Comparison of ENCODE assay signal across 8 mouse cellular contexts in genomic region chr2:170856085-170856484, GRCm38 (mm10).
A peak's percentile ranks its signal among the peaks of the same experiment; 100 is the strongest.
DNase-seq lines count a peak whose midpoint lies in the region; ATAC-seq and TF ChIP-seq lines count a peak whose summit lies in the region.

No protein-coding gene starts in this region.

- TF ChIP-seq CTCF in hindbrain, postnatal 0 days (IDR thresholded peaks at IDR 0.05; ENCODE audit: low read depth), result no peak

- H3K36me3 ChIP-seq in forebrain, embryonic 14.5 days (ENCODE audit: control insufficient read depth, insufficient read depth, low read length), result no peaks in the 10 kb centered on the region
- H3K36me3 ChIP-seq in forebrain, embryonic 13.5 days (ENCODE audit: poor library complexity, severe bottlenecking), result no peaks in the 10 kb centered on the region
- no peaks in the 10 kb centered on the region for H3K36me3 ChIP-seq in hindbrain, postnatal 0 days (ENCODE audit: insufficient read depth, low read length)
- no peaks in the 10 kb centered on the region for H3K36me3 ChIP-seq in stomach, embryonic 15.5 days

- H3K9ac ChIP-seq in forebrain, embryonic 14.5 days (ENCODE audit: low read length), result no peak overlapping the region
- no peak overlapping the region for H3K9ac ChIP-seq in forebrain, embryonic 13.5 days
- H3K9ac ChIP-seq in hindbrain, postnatal 0 days (replicated peaks; ENCODE audit: low read length), result no peak overlapping the region
- H3K9ac ChIP-seq in stomach, embryonic 15.5 days, result no peak overlapping the region

- DNase-seq in forebrain, embryonic 14.5 days (ENCODE audit: low spot score), result no peak
- peak; percentile 16 for DNase-seq in ovary, postnatal 10 days (ENCODE audit: low spot score)
- DNase-seq in ovary, postnatal 36 days (ENCODE audit: low spot score), result no peak
- DNase-seq in hindbrain, postnatal 0 days (ENCODE audit: low spot score), result peak; percentile 55
- no peak for DNase-seq in left cerebral cortex, postnatal 25 days (ENCODE audit: low spot score in 2 of 2)
- DNase-seq in layer of hippocampus, adult 9-11 months, result no peak

- WGBS in forebrain, embryonic 14.5 days, result 75% methylated on average over 5 of the region's 5 CpGs
- 79% methylated on average over 5 of the region's 5 CpGs for WGBS in forebrain, embryonic 13.5 days
- WGBS in hindbrain, postnatal 0 days, result 36% methylated on average over 5 of the region's 5 CpGs
- WGBS in stomach, embryonic 15.5 days, result 39% methylated on average over 5 of the region's 5 CpGs

- no peaks in the 10 kb centered on the region for H3K9me3 ChIP-seq in forebrain, embryonic 14.5 days (replicated peaks; ENCODE audit: control insufficient read depth, low read length)
- H3K9me3 ChIP-seq in forebrain, embryonic 13.5 days (replicated peaks), result no peaks in the 10 kb centered on the region
- H3K9me3 ChIP-seq in hindbrain, postnatal 0 days (ENCODE audit: low read length), result no peaks in the 10 kb centered on the region
- H3K9me3 ChIP-seq in stomach, embryonic 15.5 days, result no peaks in the 10 kb centered on the region

- H3K27me3 ChIP-seq in forebrain, embryonic 14.5 days (replicated peaks; ENCODE audit: control insufficient read depth, insufficient read depth, low read length), result no peaks in the 10 kb centered on the region
- H3K27me3 ChIP-seq in forebrain, embryonic 13.5 days, result no peaks in the 10 kb centered on the region
- no peaks in the 10 kb centered on the region for H3K27me3 ChIP-seq in hindbrain, postnatal 0 days (ENCODE audit: insufficient read depth, low read length)
- no peaks in the 10 kb centered on the region for H3K27me3 ChIP-seq in stomach, embryonic 15.5 days (replicated peaks)

- H3K4me1 ChIP-seq in forebrain, embryonic 14.5 days (ENCODE audit: control insufficient read depth, insufficient read depth, low read length), result peaks cover 11% of the 10 kb centered on the region
- H3K4me1 ChIP-seq in forebrain, embryonic 13.5 days, result peaks cover 14% of the 10 kb centered on the region
- H3K4me1 ChIP-seq in hindbrain, postnatal 0 days (ENCODE audit: insufficient read depth, low read length), result peaks cover 10% of the 10 kb centered on the region; the same call in 1 of the 2 replicates
- no peaks in the 10 kb centered on the region for H3K4me1 ChIP-seq in stomach, embryonic 15.5 days

- ATAC-seq in forebrain, embryonic 14.5 days, result no peak
- ATAC-seq in forebrain, embryonic 13.5 days, result no peak
- peak; percentile 45; the same call in 1 of the 2 replicates for ATAC-seq in hindbrain, postnatal 0 days
- peak; percentile 27; the same call in 1 of the 2 replicates for ATAC-seq in stomach, embryonic 15.5 days (ENCODE audit: insufficient read depth, low FRiP score, low read depth)

- H3K4me2 ChIP-seq in forebrain, embryonic 14.5 days (ENCODE audit: low read length), result no peak overlapping the region
- H3K4me2 ChIP-seq in forebrain, embryonic 13.5 days, result no peak overlapping the region
- H3K4me2 ChIP-seq in hindbrain, postnatal 0 days (ENCODE audit: low read depth, low read length), result no peak overlapping the region
- no peak overlapping the region for H3K4me2 ChIP-seq in stomach, embryonic 15.5 days

- H3K27ac ChIP-seq in forebrain, embryonic 14.5 days (ENCODE audit: low read depth, low read length), result peak overlapping the region; percentile 30; the same call in 1 of the 2 replicates
- H3K27ac ChIP-seq in forebrain, embryonic 13.5 days, result no peak overlapping the region
- peak overlapping the region; percentile 59; the same call in 1 of the 2 replicates for H3K27ac ChIP-seq in hindbrain, postnatal 0 days
- peak overlapping the region; percentile 75 for H3K27ac ChIP-seq in stomach, embryonic 15.5 days

- intact Hi-C loops in left cerebral cortex, postnatal 25 days (cut with DNase I), result no loop called here

- H3K4me3 ChIP-seq in forebrain, embryonic 14.5 days (ENCODE audit: low read depth, low read length), result no peak overlapping the region
- H3K4me3 ChIP-seq in forebrain, embryonic 13.5 days, result no peak overlapping the region
- no peak overlapping the region for H3K4me3 ChIP-seq in hindbrain, postnatal 0 days (ENCODE audit: low read length)
- no peak overlapping the region for H3K4me3 ChIP-seq in stomach, embryonic 15.5 days (replicated peaks)

Comparison
In these comparisons a context has a peak if more than half of its experiments do, and no peak if none do; other contexts are left out.
1. DNase-seq: peak in ovary, postnatal 10 days (single experiment) and hindbrain, postnatal 0 days (single experiment); none in forebrain, embryonic 14.5 days (single experiment), ovary, postnatal 36 days (single experiment), left cerebral cortex, postnatal 25 days (0 of 2) and layer of hippocampus, adult 9-11 months (single experiment).
2. ATAC-seq: peak in hindbrain, postnatal 0 days (single experiment) and stomach, embryonic 15.5 days (single experiment); none in forebrain, embryonic 14.5 days (single experiment) and forebrain, embryonic 13.5 days (single experiment).